Comparison of ENCODE assay signal across 8 mouse cellular contexts in the genomic region with DNA sequence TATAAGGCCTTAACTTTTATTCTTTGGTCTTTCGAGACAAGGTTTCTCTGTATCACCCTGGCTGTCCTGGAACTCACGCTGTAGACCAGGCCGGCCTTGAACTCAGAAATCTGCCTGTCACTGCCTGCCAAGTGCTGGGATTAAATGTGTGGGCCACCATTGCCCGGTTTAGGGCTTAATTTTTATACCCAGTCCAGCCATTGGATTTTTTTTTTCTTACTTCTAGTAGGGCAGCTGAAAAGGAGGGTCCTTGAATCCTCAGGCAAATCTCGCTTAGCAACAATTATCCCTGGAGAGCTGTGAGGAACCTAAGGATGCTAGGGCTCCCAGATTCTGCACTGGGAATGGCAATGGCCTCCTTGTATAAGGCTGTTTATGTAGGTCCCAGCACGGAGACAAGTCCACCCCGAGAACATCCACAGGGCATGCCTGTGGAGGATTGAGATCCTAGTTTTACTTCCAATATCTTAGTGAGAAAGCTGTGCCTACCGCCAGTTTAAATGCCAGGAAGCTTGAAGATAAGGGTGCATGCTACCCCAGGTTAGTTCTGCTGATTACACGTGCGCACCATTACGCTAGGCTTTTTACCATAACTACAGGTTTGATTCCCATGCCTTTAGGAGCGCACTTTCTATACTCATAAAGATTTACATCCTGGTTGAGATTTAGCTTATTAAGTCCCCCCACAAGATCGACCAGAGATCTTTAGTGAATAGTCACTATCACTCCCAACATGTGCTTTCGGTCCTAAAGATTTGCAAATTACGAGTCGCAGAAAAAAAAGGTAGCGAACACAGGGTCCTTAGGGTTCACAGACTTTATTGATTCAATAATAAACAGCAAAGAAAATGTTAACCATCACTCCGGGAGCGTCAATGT. TPM values are rescaled to one million over a fixed set of nuclear protein-coding genes. Genes with fewer than 3 reads are reported as not detected.
A peak's percentile ranks its signal among the peaks of the same experiment; 100 is the strongest.
DNase-seq lines count a peak whose midpoint lies in the region; ATAC-seq lines count a peak whose summit lies in the region.

No protein-coding gene starts in this region.

- H3K4me2 ChIP-seq in lung, embryonic 15.5 days, result peak overlapping the region; percentile 70
- H3K4me2 ChIP-seq in neural tube, embryonic 15.5 days, result peak overlapping the region; percentile 78

- no peak for ATAC-seq in lung, embryonic 15.5 days (ENCODE audit: borderline replicate concordance, extremely low read depth, low FRiP score, low TSS enrichment)
- no peak for ATAC-seq in neural tube, embryonic 15.5 days (ENCODE audit: low FRiP score)
- ATAC-seq in frontal cortex, adult (ENCODE audit: low TSS enrichment), result no peak

- peak overlapping the region; percentile 77 for H3K4me3 ChIP-seq in lung, embryonic 15.5 days
- H3K4me3 ChIP-seq in embryonic facial prominence, embryonic 10.5 days, result peak overlapping the region; percentile 71
- H3K4me3 ChIP-seq in limb, embryonic 10.5 days, result peak overlapping the region; percentile 68
- peak overlapping the region; percentile 67 for H3K4me3 ChIP-seq in neural tube, embryonic 15.5 days (replicated peaks)

- H3K9ac ChIP-seq in lung, embryonic 15.5 days, result peak overlapping the region; percentile 88
- peak overlapping the region; percentile 66 for H3K9ac ChIP-seq in neural tube, embryonic 15.5 days (replicated peaks)

- H3K27me3 ChIP-seq in lung, embryonic 15.5 days, result no peaks in the 10 kb centered on the region
- no peaks in the 10 kb centered on the region for H3K27me3 ChIP-seq in embryonic facial prominence, embryonic 10.5 days (replicated peaks; ENCODE audit: low read depth, poor library complexity, severe bottlenecking)
- no peaks in the 10 kb centered on the region for H3K27me3 ChIP-seq in limb, embryonic 10.5 days (ENCODE audit: low read depth, poor library complexity, severe bottlenecking)
- no peaks in the 10 kb centered on the region for H3K27me3 ChIP-seq in neural tube, embryonic 15.5 days (replicated peaks)

- 10% methylated on average over 19 of the region's 19 CpGs for WGBS in lung, embryonic 15.5 days
- WGBS in embryonic facial prominence, embryonic 10.5 days, result 15% methylated on average over 19 of the region's 19 CpGs
- 17% methylated on average over 19 of the region's 19 CpGs for WGBS in limb, embryonic 10.5 days
- WGBS in neural tube, embryonic 15.5 days, result 14% methylated on average over 19 of the region's 19 CpGs

- H3K9me3 ChIP-seq in lung, embryonic 15.5 days, result no peaks in the 10 kb centered on the region
- no peaks in the 10 kb centered on the region for H3K9me3 ChIP-seq in embryonic facial prominence, embryonic 10.5 days
- H3K9me3 ChIP-seq in limb, embryonic 10.5 days (replicated peaks), result no peaks in the 10 kb centered on the region
- H3K9me3 ChIP-seq in neural tube, embryonic 15.5 days (replicated peaks), result no peaks in the 10 kb centered on the region

- H3K36me3 ChIP-seq in lung, embryonic 15.5 days, result peaks cover 7% of the 10 kb centered on the region
- peaks cover 23% of the 10 kb centered on the region for H3K36me3 ChIP-seq in embryonic facial prominence, embryonic 10.5 days (replicated peaks)
- peaks cover 21% of the 10 kb centered on the region for H3K36me3 ChIP-seq in limb, embryonic 10.5 days
- peaks cover 9% of the 10 kb centered on the region for H3K36me3 ChIP-seq in neural tube, embryonic 15.5 days

- peaks cover 16% of the 10 kb centered on the region for H3K4me1 ChIP-seq in lung, embryonic 15.5 days
- H3K4me1 ChIP-seq in embryonic facial prominence, embryonic 10.5 days, result peaks cover 17% of the 10 kb centered on the region
- peaks cover 14% of the 10 kb centered on the region for H3K4me1 ChIP-seq in limb, embryonic 10.5 days
- H3K4me1 ChIP-seq in neural tube, embryonic 15.5 days, result peaks cover 18% of the 10 kb centered on the region

- no peak for DNase-seq in lung, postnatal 4 days
- peak; percentile 18 for DNase-seq in embryonic facial prominence, embryonic 10.5 days (ENCODE audit: low spot score)
- DNase-seq in limb, embryonic 10.5 days (ENCODE audit: low spot score), result no peak
- DNase-seq in right cerebral cortex, adult 18-20 months, result no peak
- no peak for DNase-seq in cerebellum, adult 9-11 months

- peak overlapping the region; percentile 89 for H3K27ac ChIP-seq in lung, embryonic 15.5 days
- H3K27ac ChIP-seq in embryonic facial prominence, embryonic 10.5 days (replicated peaks), result peak overlapping the region; percentile 93
- H3K27ac ChIP-seq in limb, embryonic 10.5 days, result peak overlapping the region; percentile 93
- H3K27ac ChIP-seq in neural tube, embryonic 15.5 days (replicated peaks), result peak overlapping the region; percentile 85

RNA-seq across cellular contexts. Expression of gene 1810009A15Rik, which starts 0.8 kb away (rescaled TPM):
- polyA plus RNA-seq in lung, embryonic 15.5 days (2015; fragmentation: Nextera tagmentation; extraction: Ambion mirVana), result 81.5 and 93.7 TPM in 2 replicates
- polyA plus RNA-seq in embryonic facial prominence, embryonic 10.5 days (2016; fragmentation: Nextera tagmentation; extraction: Ambion mirVana), result 159 and 167 TPM in 2 replicates
- 151 and 188 TPM in 2 replicates for polyA plus RNA-seq in limb, embryonic 10.5 days (2016; fragmentation: Nextera tagmentation; extraction: Ambion mirVana)
- 40.1 and 48.2 TPM in 2 replicates for polyA plus RNA-seq in neural tube, embryonic 15.5 days (2015; fragmentation: Nextera tagmentation; extraction: Ambion mirVana)

RNA-seq across cellular contexts. Expression of gene Gm49416, which starts 0.9 kb away (rescaled TPM):
- polyA plus RNA-seq in lung, embryonic 15.5 days (2015; fragmentation: Nextera tagmentation; extraction: Ambion mirVana), result not detected in 2 replicates
- 0.59 and 0.96 TPM in 2 replicates for polyA plus RNA-seq in embryonic facial prominence, embryonic 10.5 days (2016; fragmentation: Nextera tagmentation; extraction: Ambion mirVana)
- polyA plus RNA-seq in limb, embryonic 10.5 days (2016; fragmentation: Nextera tagmentation; extraction: Ambion mirVana), result 0.45 TPM in 1 of 2 replicates, not detected in the other
- polyA plus RNA-seq in neural tube, embryonic 15.5 days (2015; fragmentation: Nextera tagmentation; extraction: Ambion mirVana), result 0.27 and 0.45 TPM in 2 replicates

RNA-seq across cellular contexts. Expression of gene Gm49403, which starts 4.1 kb away (rescaled TPM):
- not detected in 2 replicates for polyA plus RNA-seq in lung, embryonic 15.5 days (2015; fragmentation: Nextera tagmentation; extraction: Ambion mirVana)
- polyA plus RNA-seq in embryonic facial prominence, embryonic 10.5 days (2016; fragmentation: Nextera tagmentation; extraction: Ambion mirVana), result not detected in 2 replicates
- not detected in 2 replicates for polyA plus RNA-seq in limb, embryonic 10.5 days (2016; fragmentation: Nextera tagmentation; extraction: Ambion mirVana)
- polyA plus RNA-seq in neural tube, embryonic 15.5 days (2015; fragmentation: Nextera tagmentation; extraction: Ambion mirVana), result not detected in 2 replicates

RNA-seq across cellular contexts. Expression of gene Lbhd1, which starts 4.3 kb away (rescaled TPM):
- polyA plus RNA-seq in lung, embryonic 15.5 days (2015; fragmentation: Nextera tagmentation; extraction: Ambion mirVana), result 70.5 and 72.7 TPM in 2 replicates
- polyA plus RNA-seq in embryonic facial prominence, embryonic 10.5 days (2016; fragmentation: Nextera tagmentation; extraction: Ambion mirVana), result 115 and 118 TPM in 2 replicates
- polyA plus RNA-seq in limb, embryonic 10.5 days (2016; fragmentation: Nextera tagmentation; extraction: Ambion mirVana), result 110 and 149 TPM in 2 replicates
- 44.5 and 47.3 TPM in 2 replicates for polyA plus RNA-seq in neural tube, embryonic 15.5 days (2015; fragmentation: Nextera tagmentation; extraction: Ambion mirVana)

RNA-seq across cellular contexts. Expression of gene Ints5, which starts 5.0 kb away (rescaled TPM):
- polyA plus RNA-seq in lung, embryonic 15.5 days (2015; fragmentation: Nextera tagmentation; extraction: Ambion mirVana), result 45.8 and 50.1 TPM in 2 replicates
- 59.0 and 60.9 TPM in 2 replicates for polyA plus RNA-seq in embryonic facial prominence, embryonic 10.5 days (2016; fragmentation: Nextera tagmentation; extraction: Ambion mirVana)
- polyA plus RNA-seq in limb, embryonic 10.5 days (2016; fragmentation: Nextera tagmentation; extraction: Ambion mirVana), result 59.2 and 61.9 TPM in 2 replicates
- polyA plus RNA-seq in neural tube, embryonic 15.5 days (2015; fragmentation: Nextera tagmentation; extraction: Ambion mirVana), result 31.0 and 35.4 TPM in 2 replicates
